Comparison of ENCODE assay signal across 25 mouse cellular contexts in the genomic region with DNA sequence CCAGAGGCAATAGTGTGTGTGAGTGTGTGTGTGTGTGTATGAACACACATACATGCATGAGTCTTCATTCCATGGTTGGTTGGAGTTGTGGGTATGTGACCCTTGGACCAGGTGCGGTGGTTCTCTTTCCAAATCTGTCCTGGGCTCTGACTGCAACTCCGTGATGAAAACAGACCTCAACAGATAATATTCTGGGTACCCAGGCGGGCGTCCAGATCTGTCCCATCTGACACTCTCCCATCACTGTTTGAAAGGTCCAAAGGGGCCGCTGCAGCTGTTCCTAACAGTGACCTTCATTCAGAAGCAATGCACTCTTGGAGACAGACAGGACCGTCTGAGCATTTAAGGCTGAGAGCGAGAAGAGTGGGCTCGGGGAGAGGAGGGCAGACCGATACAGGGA.
A peak's percentile ranks its signal among the peaks of the same experiment; 100 is the strongest.
DNase-seq lines count a peak whose midpoint lies in the region; ATAC-seq and TF ChIP-seq lines count a peak whose summit lies in the region.
"Had no signal": no experiment of that assay in that cellular context is flagged by ENCODE, and none has a peak within 500 bp of the region (broad histone marks: within the 10 kb centered on the region; RNA-seq: fewer than 3 reads in every experiment).

No protein-coding gene starts in this region.

- DNase-seq in gastrocnemius, adult 18-20 months (ENCODE audit: low spot score) = peak; percentile 64
- peak; percentile 76 for DNase-seq in gastrocnemius, adult 2 months
- DNase-seq in gastrocnemius, postnatal 14 days = peak; percentile 58
- DNase-seq in skeletal muscle tissue, adult 2 months (ENCODE audit: low read depth, low spot score) = peak; percentile 49
- no peak for DNase-seq in layer of hippocampus, adult 9-10 months (ENCODE audit: low spot score)
- DNase-seq: adrenal gland, adult 2 months; adrenal gland, postnatal 14 days; cerebellum, adult 11 months; cerebellum, adult 8-10 months; cerebellum, postnatal 10 days; cerebellum, postnatal 36 days; forebrain, postnatal 0 days; heart, postnatal 10 days; heart, postnatal 36 days; kidney, adult 18-20 months had no signal

- H3K4me3 ChIP-seq in gastrocnemius, adult 2 months = peak overlapping the region; percentile 57
- H3K4me3 ChIP-seq: heart, embryonic 12.5 days; heart, embryonic 15.5 days; hindbrain, embryonic 10.5 days had no signal

- H3K27ac ChIP-seq in gastrocnemius, adult 2 months = peak overlapping the region; percentile 84
- H3K27ac ChIP-seq: heart, embryonic 15.5 days; hindbrain, embryonic 10.5 days; hindbrain, embryonic 14.5 days; hindbrain, postnatal 0 days had no signal

- intact Hi-C loops in gastrocnemius, adult 2 months (cut with DNase I) = loop anchor here (2.0 to 5.0 kb wide), 4 partner anchors 36 to 179 kb away; no protein-coding TSS in a partner anchor
- intact Hi-C loops in gastrocnemius, postnatal 14 days (cut with DNase I; ENCODE audit: low total_unique reads) = no loop called here

- ATAC-seq in frontal cortex, adult (ENCODE audit: low TSS enrichment) = no peak
- ATAC-seq: CD4-positive, CD25-positive, alpha-beta regulatory T cell, adult 4 months; forebrain, embryonic 14.5 days; forebrain, postnatal 0 days; hindbrain, postnatal 0 days; inflammation-experienced regulatory T-cells, adult 6 months; intestine, embryonic 16.5 days had no signal

- no peak for TF ChIP-seq CTCF in gastrocnemius, adult 2 months (IDR thresholded peaks at IDR 0.05)
